Mouse (Mus musculus) right cerebral cortex, postnatal 14 days (tissue): Measurements from ENCODE around the gene Rpl28.
A peak's percentile ranks its signal among the peaks of the same experiment; 100 is the strongest.

Experiments
- DNase-seq: peaks from one replicate; pipeline ENCODE4 v3.0.0; 2022

Gene Rpl28

GRCm38 (mm10) chr7:4836351-4836792 is 43.7 kb downstream of the Rpl28 start:
- peak; percentile 52 for DNase-seq

- DNase-seq = no peak
These were observed 45.0 kb downstream of the Rpl28 start for GRCm38 (mm10) chr7:4837639-4838038.

- no peak for DNase-seq
These were observed 49.4 kb downstream of the Rpl28 start for GRCm38 (mm10) chr7:4842077-4842476.

GRCm38 (mm10) chr7:4842634-4843131 is 50.0 kb downstream of the Rpl28 start:
- peak; percentile 55 for DNase-seq

GRCm38 (mm10) chr7:4843604-4844244 is 51.0 kb downstream of the Rpl28 start:
- peak; percentile 85 for DNase-seq

- peak; percentile 56 for DNase-seq
These were observed 51.7 kb downstream of the Rpl28 start, which contains the start of gene Shisa7 for GRCm38 (mm10) chr7:4844245-4844916. Gene Shisa7, minus strand, starts transcription at chr7:4844696.
